ENCODE assay signal across 8 mouse cellular contexts in the genomic region with DNA sequence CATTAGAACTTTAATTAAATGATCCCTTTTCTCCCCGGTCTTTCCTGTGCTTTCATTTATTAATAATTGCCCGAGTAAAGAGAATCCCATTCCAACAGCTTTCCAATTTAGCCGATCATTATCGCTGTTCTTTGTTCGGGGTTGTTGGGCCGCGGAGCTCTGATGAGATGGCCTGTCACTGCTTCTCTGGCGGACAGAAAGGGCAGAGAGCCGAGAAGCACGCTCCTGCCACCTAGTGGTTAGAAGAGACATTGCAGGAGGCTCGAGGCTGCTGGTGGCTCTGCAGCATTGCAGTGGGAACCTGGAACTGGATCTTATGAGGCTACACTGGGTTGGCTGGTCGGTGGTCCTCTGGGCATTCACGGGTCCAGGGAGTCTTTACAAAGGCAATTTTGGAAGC. TPM values are rescaled to one million over a fixed set of nuclear protein-coding genes. Genes with fewer than 3 reads are reported as not detected.
A peak's percentile ranks its signal among the peaks of the same experiment; 100 is the strongest.
DNase-seq lines count a peak whose midpoint lies in the region; ATAC-seq lines count a peak whose summit lies in the region.

No protein-coding gene starts in this region.

- peak; percentile 97 for ATAC-seq in megakaryocyte progenitor cell, adult 5-6 weeks (replicated peaks; ENCODE audit: poor library complexity)

- DNase-seq in T-cell, adult 2 months (ENCODE audit: low spot score) = peak; percentile 51
- peak; percentile 71 to 89 for DNase-seq in cerebellum, postnatal 4 days (ENCODE audit: low spot score in 2 of 2)
- peak; percentile 53 to 54 for DNase-seq in gastrocnemius, adult 8-10 months (ENCODE audit: low spot score in 2 of 2)
- DNase-seq in induced T-regulatory cell, adult 2 months (ENCODE audit: low read depth) = peak; percentile 81
- DNase-seq in left cerebral cortex, adult 8-10 months (ENCODE audit: low spot score in 2 of 2) = peak; percentile 64 to 71
- peak; percentile 90 to 91 for DNase-seq in right cerebral cortex, postnatal 10 days (ENCODE audit: low spot score in 2 of 2)
- peak; percentile 74 for DNase-seq in urinary bladder, postnatal 14 days (ENCODE audit: low spot score)

RNA-seq across cellular contexts. Expression of a gene that starts 13.4 kb away (rescaled TPM):
- total RNA-seq in gastrocnemius, adult 8-10 months (2022) = not detected
- total RNA-seq in left cerebral cortex, adult 8-10 months (2022) = under 1 TPM in 3 of 4 experiments, not detected in 1; 0.09 to 0.15 (median 0.14) TPM
- total RNA-seq in megakaryocyte progenitor cell, adult 5-6 weeks (2015) = not detected in 2 replicates
- total RNA-seq in megakaryocyte progenitor cell, adult 5-6 weeks (2017) = not detected in 2 replicates

RNA-seq across cellular contexts. Expression of a gene that starts 51.3 kb away (rescaled TPM):
- total RNA-seq in gastrocnemius, adult 8-10 months (2022) = under 1 TPM; 0.13 to 0.18 (median 0.17) TPM
- total RNA-seq in left cerebral cortex, adult 8-10 months (2022) = 10 to 100 TPM; 60.2 to 67.6 (median 63.0) TPM
- not detected in 2 replicates for total RNA-seq in megakaryocyte progenitor cell, adult 5-6 weeks (2015)
- total RNA-seq in megakaryocyte progenitor cell, adult 5-6 weeks (2017) = not detected in 2 replicates

Comparison
In these comparisons a context has a peak if more than half of its experiments do, and no peak if none do; other contexts are left out.
1. Peak in every context shown above with its lines: DNase-seq and ATAC-seq.
2. RNA of a gene that starts 51.3 kb away (total RNA-seq): 60.2 to 67.6 TPM in left cerebral cortex, adult 8-10 months; 0.13 to 0.18 TPM in gastrocnemius, adult 8-10 months and not detected in megakaryocyte progenitor cell, adult 5-6 weeks; every median in the first group is over 10 times any median in the second.